Mouse (Mus musculus) cortical plate, adult 2 months (tissue): ENCODE results near the gene Ilvbl.

Experiments used
- CTCF ChIP-seq: fragments of 200-500 bp; IDR thresholded peaks from 2 replicates; pipeline ENCODE4 v1.5.1; 2011; ENCODE audit warnings: mild to moderate bottlenecking, control low read depth, low read length; ENCODE audit not compliant: insufficient read depth; ENCODE audit errors: extremely low read depth
- POLR2A ChIP-seq: fragments of 200-500 bp; IDR thresholded peaks from 2 replicates; pipeline ENCODE4 v1.6.1; 2011; ENCODE audit warnings: mild to moderate bottlenecking, low read length, control low read depth; ENCODE audit not compliant: insufficient read depth; ENCODE audit errors: extremely low read depth

GRCm38 (mm10) chr10:78576435-78577184 is 2.5 kb downstream of the Ilvbl start:
- TF ChIP-seq POLR2A (no peak), CTCF (no peak)
